Mouse (Mus musculus) spleen, embryonic (tissue): Measurements from ENCODE around the gene Ndufa13.

Experiments used
- CTCF ChIA-PET: fragments of 350-600 bp; sonication (Branson Sonifier 250); formaldehyde crosslinking; loops from one replicate; lab custom pipeline; 2022; lab: Charles Lee

Gene Ndufa13

DNA sequence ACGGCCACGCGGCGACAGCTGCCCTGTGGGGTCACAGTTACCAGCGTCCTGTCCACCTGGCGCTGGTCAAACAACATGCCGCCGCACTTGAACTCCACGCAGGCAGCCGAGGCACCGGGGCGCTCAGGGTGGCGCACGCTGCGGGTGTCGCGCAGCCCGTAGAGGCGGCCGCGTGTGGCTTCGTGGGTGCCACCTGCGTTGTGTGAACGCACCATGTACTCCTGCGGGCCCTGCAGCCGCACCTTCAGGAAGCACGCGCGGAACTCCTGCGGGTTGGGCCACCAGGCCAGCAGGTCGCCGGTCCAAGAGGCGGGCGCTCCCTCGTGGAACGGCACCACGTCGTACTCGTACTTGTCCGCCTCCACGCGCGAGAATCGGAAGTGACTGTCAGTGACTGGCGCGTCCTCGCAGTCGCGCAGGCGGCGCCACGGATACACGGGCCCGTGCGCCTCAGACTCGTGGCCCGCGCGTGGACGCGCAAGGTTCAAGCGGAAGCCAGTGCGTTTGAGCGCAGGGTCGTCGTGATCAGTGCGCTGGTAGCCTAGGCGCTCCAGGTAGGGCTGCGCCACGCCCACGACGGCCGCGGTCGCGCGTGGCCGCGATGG is 21.0 kb downstream of the Ndufa13 start:
- CTCF ChIA-PET = no interaction called here

GRCm38 (mm10) chr8:69880841-69881240 is 21.5 kb downstream of the Ndufa13 start:
- CTCF ChIA-PET = no interaction called here

DNA sequence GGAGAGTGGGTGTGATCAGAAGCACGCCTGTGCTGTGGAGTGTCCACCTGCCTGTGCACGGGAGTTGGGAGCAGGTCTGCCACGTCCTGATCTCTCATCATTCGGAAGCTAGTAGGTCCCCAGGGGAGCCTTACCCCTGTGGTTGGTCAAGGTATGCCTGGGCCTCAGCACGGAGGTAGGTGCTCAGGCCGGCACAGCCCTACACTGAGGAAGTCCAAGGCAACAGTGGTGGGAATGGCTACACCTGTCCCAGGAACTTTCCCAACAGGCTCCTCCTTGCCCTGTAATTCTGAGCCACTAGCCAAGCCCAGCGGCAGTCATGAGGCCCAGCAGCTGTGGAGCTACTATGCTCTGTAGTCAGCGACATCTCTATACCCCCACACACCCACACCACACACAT is 22.7 kb downstream of the Ndufa13 start:
- CTCF ChIA-PET = no interaction called here

DNA sequence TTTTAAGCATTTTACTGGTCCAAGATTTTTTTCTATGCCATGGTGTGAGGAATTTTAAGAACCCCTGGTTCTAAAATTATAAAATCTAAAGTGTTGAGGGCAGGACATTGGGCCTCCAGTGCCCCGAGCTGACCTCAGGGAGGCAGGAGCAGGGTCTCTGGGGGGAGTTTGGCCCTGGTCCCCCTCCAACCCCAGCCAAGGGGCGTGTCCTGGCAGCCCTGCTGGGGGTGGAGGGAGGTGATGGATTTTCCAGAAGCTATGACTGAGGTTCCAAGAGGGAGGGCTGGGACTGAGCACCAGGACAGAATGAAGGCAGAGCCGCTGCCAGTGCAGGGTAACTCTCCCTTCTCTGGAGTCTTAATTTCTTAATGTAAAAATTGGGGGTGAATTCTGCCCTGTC is 24.4 kb downstream of the Ndufa13 start:
- CTCF ChIA-PET = no interaction called here

DNA sequence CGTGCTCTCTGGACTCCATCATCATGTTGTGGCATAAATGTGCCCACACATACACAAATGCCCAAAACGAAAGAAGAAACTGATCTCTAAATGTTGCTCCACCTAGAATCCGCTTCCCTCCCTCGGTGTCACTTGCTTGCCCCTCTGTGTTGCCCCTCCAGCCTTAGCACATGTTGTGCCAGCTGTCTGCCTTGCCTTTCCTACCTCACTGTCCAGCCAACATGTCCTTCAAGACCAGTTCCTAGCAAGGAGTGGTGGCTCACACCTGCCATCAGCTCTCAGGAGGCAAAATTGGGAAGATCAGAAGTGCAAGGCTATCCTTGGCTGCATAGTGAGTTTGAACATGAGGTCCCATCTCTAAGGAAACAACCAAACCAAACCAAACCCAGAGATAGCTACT is 25.0 kb downstream of the Ndufa13 start:
- CTCF ChIA-PET = no interaction called here

DNA sequence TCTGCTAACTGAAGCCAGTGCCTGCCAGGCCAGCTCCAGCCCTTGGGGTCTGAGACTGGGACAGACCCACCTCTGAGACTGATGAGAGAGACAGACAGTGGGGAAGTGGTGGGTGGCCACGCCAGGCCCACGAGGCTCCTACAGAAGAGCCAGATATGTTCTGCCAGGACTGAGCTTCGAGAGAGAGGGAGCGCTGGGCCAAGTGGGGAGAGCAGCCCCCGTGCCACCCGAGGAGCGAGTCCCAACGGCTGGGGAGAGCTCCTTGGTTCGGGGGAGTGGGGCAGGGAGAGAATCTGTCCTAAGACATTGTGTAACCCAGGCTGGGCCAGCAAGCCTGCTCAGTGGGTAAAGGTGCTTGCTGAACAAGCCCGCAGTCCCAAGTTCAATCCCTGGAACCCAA is 25.4 kb downstream of the Ndufa13 start:
- CTCF ChIA-PET = no interaction called here

- CTCF ChIA-PET = interaction anchor here (1.1 kb wide), 1 partner anchor 81 kb away, joined by 3 read pairs; no protein-coding TSS in a partner anchor
Measured at GRCm38 (mm10) chr8:69876097-69876496, 26.3 kb downstream of the Ndufa13 start.

DNA sequence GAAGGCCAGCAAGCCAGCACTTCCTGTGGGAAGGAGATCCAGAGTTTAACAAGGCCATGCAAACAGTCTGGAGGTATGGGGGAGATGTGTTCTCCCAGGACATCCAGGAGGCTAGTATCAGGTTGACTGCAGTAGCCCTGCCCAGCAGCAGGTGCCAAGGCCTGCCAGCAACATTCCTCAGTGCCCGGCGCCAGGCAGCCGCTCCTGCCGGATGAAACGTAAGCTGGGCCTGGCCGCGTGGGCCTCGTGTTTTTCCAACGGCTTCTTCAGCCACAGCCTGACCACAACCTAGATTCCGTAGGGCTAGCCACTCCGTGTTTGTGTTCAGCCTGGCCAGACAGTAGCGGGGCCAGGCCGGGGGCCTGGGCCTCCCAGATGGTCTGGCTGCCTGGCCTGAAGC is 27.7 kb downstream of the Ndufa13 start:
- CTCF ChIA-PET = no interaction called here

DNA sequence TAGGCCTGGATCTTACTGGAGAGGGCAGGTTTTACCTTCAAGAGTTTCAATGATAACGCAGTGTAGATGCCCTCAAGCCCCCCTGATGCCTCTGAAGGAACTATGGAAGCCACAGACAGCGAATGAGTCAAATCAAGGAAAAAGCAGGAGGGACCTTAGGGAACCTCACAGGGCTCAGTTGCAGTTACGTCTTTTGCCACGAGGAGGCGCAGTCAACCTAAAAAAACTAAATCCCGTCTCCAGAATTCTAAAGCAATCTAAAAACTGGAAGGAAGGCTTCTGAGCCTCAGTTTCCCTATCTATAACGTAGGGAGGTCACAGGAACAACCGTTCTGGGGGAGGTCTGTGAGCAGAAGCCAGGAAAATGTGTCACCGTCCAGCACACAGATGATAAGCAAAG is 28.2 kb downstream of the Ndufa13 start:
- CTCF ChIA-PET = no interaction called here

- CTCF ChIA-PET = no interaction called here
Measured at GRCm38 (mm10) chr8:69870907-69871306, 31.5 kb downstream of the Ndufa13 start.

- CTCF ChIA-PET = no interaction called here
Measured at GRCm38 (mm10) chr8:69870003-69870765, 32.2 kb downstream of the Ndufa13 start.

DNA sequence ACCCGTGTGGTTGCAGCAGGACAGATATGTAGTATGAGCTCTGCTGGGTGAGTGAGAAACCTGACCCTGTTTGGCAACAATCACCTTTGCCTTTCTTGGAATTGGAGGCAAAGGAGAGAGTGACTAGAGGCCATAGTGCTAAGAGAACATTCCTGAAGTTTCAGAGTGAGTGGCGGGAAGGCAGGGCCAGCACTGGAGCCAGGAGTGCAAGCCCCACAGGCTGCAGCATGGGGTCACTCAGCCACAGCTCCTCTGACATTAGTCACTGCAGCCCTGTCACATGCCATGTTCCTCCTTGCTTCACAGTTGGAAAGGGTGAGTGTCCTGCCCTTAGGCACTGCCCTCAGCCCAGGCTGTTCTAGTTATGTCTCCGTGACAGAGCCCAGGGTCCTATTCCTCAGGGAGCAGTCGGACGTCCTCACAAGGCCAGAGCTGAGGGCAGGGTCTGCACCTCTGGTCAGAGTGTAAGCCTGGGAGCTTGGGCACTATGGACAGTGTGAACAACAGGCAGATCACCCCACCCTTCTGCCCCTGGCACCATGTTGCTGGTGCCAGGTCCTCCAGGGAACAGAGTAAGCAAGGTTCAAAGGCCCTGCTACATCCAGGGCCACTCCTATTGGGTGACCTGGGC is 34.5 kb downstream of the Ndufa13 start:
- CTCF ChIA-PET = interaction anchor here (0.5 kb wide), 1 partner anchor 903 kb away, joined by 6 read pairs; no protein-coding TSS in a partner anchor

GRCm38 (mm10) chr8:69864180-69864579 is 38.2 kb downstream of the Ndufa13 start:
- CTCF ChIA-PET = no interaction called here

- CTCF ChIA-PET = no interaction called here
Measured at GRCm38 (mm10) chr8:69863387-69864020, 38.9 kb downstream of the Ndufa13 start.

- CTCF ChIA-PET = interaction anchor here (0.7 kb wide), 1 partner anchor 51 kb away, joined by 3 read pairs; no protein-coding TSS in a partner anchor
Measured at GRCm38 (mm10) chr8:69861251-69861650, 41.1 kb downstream of the Ndufa13 start.

- CTCF ChIA-PET = interaction anchor here (0.6 to 0.7 kb wide), 2 partner anchors 51 to 82 kb away, joined by 3 read pairs; no protein-coding TSS in a partner anchor
Measured at GRCm38 (mm10) chr8:69860807-69861206, 41.6 kb downstream of the Ndufa13 start.

- CTCF ChIA-PET = no interaction called here
Measured at GRCm38 (mm10) chr8:69853869-69854268, 48.5 kb downstream of the Ndufa13 start.

DNA sequence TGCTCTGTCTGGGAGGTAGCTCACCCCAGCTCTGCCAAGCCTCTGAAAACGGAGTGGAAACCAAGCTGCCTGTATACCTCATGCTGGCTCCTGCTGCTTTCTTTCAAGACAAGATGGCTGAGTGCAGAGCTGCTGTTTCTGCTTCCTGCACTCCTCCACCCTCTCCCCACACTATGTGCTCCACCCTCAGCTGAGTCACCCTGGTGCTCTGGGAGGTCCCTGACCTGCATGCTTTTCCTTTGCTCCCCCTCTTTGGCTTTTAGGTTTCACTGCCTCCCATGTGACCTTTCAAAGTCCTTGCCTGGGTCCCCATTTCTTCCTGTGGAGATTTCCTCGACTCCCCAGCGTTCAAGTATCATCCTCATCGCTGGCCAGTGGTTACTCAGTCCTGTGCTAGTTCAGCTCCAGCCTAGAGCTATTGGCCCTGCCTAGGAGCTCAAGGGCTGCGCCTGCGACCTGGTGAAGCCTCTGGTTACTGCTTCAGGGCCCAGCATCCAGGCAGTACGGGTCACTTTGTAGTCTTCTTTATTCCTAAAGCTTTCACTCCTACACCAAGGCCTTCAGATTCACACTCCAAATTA is 51.3 kb downstream of the Ndufa13 start:
- CTCF ChIA-PET = no interaction called here

GRCm38 (mm10) chr8:69849899-69850298 is 52.5 kb downstream of the Ndufa13 start:
- CTCF ChIA-PET = no interaction called here

DNA sequence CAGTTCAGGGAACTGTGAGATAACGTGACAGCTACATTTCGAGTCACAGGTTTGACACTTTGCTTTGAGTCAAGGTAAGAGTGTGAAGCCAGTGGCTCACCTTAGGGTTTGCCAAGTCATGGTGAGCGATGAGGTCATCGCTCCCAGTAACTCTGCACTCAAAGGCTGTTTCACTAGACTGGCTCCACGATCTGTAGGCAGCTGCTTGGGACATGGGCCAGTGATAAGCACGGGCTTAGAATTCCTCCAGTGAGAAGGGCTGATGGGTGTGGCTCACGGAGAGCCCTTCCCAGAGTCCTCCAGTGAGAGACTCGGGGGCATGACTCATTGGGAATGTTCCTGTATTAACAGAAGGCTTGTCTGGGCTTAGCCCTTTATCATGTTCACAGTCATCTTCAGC is 53.4 kb downstream of the Ndufa13 start:
- CTCF ChIA-PET = no interaction called here

DNA sequence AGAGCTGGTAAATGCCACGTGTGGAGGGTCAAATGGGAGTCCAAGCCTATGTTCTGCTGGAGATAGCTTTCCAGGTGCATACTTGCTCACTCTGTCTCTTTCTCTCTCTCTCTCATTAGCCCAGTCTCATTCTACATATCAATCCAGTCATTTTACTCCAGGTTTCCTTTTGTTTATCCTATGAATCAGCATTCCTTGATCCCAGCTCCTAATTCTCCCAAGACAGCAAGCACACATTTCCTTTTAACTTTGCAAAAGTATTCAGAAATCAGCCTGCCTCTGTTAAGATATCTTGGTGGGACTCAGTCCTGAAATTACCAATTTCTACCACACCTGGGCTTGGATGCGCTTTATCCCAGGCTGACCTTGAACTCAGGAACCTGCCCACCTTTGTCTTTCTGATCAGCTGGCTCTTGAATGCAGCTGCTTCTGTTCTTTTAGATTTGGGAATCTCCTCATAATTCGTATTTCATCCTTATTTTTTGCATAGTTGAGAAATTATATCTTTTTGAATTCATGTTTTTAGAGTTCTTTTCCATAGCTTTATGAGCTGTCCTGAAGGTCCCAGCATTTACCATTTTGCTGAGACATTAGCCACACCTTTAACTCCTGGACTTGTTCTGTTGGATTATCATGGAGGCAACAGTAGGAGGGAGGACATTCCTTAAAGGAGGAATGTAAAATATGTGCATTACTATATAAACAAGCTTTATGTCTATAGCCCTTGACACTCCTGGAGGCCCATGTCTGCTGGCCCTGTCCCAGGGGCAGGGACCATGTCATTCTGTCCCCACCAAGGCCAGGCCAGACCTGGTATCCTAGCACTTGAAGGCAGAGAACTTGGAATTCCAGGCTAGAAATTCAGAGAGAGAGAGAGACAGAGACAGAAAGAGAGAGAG is 54.9 kb downstream of the Ndufa13 start:
- CTCF ChIA-PET = no interaction called here
